Mouse (Mus musculus): ENCODE results near the gene Col5a1.

The Col5a1 gene

GRCm38 (mm10) chr2:27919309-27919850, 33.2 kb downstream of the Col5a1 start:
- DNase-seq (ENCODE audit: low spot score) = no peak

DNA sequence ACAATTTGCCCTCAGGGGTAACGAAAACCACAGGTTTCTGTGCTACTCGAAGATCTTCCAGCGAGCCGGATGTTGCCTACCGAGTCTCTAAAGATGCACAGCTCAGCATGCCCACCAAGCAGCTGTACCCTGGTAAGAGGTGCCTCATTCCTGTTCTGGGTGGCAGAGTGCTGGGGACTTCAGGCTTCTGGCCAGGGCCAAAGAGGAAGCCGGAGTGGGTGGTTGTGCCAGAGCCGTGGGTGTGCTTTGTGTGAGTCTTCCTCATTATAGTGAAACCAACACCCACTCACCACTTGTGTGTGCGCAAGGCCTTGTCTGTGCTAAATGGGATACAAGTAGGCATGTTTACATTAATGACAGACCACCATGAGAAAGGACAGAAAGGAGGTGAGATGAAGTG, 35.8 kb downstream of the Col5a1 start:
- DNase-seq (ENCODE audit: low spot score) = no peak

DNA sequence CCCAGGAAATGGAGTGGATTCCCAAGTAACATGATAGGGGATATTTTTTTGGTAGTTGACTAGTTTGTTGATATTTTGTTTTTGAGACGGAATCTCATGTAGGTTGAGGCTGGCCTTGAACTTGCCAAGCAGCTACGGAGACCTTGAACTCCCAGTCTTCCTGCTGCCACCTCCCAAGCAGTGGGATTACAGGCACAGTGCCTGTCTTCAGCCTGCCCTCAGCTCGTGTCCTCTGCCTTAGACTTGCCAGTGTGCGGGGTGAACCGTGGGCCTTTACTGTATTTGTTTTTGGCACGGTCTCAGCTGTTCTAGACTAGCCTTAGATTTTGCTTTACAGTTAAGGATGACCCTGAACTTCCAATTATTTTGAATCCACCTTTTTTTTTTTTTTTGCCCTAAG, 37.5 kb downstream of the Col5a1 start:
- DNase-seq (ENCODE audit: low spot score) = no peak

DNA sequence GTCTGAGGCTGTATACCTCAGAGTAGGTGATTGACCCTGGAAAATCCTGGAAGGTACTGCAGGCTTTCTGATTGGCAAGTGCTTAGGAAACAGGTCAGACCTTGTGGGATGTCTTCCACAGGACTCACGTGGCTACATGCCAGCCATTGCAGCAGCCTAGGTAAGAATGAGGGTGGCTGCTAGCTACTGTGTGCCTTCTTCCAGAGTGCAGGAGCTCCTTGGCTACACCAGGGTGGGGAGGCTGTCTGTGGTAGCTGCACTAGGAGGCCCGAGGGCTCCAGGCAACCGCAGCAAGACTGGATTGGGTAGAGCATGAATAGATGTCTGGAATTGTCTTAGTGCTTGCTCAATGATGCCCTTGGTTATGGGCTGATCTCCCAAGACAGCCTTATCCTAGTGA, 38.2 kb downstream of the Col5a1 start:
- DNase-seq (ENCODE audit: low spot score) = no peak

- DNase-seq (ENCODE audit: low spot score) = peak; percentile 58
Measured at GRCm38 (mm10) chr2:27926478-27927165, 40.4 kb downstream of the Col5a1 start.

DNA sequence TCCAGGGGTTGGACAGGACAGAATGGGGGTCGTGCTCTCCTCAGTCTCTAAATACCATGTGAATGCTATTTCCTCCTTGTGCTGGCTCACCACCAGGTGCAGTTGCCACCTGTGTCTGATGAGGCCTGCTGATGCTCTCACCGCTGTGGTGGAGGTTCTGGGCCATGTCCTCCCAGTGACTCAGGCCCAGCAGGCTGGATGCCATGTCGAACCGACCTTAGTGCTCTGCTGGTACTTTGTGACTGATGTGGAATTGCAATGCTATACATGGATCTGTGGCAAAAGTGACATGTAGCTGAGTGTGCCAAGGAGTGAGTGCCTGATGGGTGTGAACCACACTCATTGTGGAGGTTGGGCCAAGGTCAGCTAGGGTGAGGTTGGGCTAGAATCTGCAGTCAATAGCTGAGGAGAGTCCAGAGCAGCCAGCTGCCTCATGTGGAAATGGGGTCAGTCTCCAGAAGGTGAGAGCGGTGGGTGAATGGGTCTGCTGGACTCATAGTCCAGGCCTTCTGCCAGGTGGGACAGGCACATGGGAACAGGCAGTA, 44.3 kb downstream of the Col5a1 start:
- no peak for DNase-seq (ENCODE audit: low spot score)

DNA sequence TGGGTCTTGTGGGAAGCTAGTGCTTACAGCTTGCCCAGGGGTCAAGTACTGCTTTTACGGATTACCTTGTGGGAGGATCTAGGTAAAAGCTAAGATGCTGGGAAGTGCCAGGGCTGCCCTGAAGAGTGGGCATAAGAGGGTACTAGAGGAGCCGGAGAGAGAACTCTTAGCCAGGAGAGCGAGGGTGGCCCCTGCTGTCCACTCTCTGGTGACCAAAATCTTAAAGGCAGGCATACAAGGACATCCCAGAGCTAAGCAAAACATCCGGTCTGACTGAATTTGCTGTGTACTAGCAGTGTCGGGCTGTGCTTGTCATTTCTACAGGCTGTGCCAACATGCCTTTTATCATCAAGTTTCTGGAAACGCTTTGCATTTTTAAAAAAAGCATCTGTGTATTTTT, 44.9 kb downstream of the Col5a1 start:
- DNase-seq (ENCODE audit: low spot score) = no peak

DNA sequence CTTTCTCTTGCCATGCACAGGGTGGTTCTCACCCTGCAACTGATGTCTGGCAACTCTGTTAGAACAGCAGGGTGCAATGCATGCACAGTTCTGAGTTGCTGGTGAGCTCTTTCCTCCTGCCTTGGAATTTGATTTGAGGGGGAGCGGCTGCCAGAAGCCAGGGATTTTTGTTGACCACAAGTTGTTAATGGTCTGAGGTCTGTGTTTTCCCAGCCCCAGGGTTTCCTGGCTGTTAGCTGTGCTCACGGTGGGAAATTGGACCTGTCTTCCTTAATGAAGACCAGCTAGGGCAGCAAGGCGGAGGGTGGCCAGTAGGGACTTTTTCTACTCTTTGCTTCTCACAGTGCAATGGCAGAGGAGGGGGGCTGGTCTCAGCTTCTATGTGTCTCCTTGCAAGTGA, 45.7 kb downstream of the Col5a1 start:
- peak; percentile 11 for DNase-seq (ENCODE audit: low spot score)

DNA sequence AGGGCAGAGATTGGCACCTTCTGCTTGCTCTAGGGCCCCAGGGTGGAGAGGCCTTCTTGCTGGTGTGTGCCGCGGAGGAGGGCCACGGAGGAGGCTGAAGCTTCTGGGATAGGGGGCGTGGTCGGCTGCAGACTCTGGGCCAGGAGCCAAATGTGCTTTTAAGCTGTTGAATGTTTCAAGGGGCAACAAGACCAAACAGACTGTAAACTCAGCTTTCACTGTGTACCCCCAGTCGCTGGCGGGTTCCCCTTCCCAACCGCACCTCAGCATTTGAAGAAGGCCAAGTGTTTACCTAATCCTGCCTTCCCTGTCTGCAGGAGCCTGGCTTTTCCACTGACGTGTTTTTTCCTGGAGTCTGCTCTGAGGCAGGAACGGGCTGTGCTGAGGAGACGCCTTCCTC, 48.0 kb downstream of the Col5a1 start:
- DNase-seq (ENCODE audit: low spot score) = peak; percentile 26

GRCm38 (mm10) chr2:27934831-27935230, 48.6 kb downstream of the Col5a1 start:
- no peak for DNase-seq (ENCODE audit: low spot score)

GRCm38 (mm10) chr2:27935441-27935840, 49.2 kb downstream of the Col5a1 start:
- DNase-seq (ENCODE audit: low spot score) = no peak

DNA sequence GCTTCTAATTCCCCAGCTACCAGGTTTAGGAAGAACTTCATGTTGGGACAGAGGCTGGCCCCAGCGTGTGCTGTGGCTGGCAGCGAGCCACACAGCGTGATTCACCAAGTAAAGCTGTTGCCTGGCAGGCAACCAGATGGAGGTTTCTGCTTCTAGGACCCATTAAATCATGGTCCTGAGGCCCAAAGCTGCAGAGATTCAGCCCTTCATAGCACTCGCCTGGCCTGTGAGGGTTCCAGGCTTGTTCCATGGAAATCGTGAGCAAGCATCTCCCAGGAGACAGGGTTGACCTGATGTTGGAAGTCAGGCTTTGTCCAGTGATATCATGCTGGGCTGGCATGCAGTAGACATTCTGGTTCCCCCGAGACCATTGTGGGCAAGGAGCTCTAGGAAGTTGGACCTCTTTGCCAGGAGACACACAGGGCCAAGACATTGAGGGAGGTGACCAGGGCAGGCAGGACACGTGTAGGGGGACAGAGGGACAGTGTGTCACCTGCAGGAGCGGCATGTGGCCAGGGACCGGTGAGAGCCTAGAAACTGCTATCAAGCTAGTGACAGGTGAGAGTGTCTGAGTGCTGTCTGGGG, 50.5 kb downstream of the Col5a1 start:
- peak; percentile 74 for DNase-seq (ENCODE audit: low spot score)

DNA sequence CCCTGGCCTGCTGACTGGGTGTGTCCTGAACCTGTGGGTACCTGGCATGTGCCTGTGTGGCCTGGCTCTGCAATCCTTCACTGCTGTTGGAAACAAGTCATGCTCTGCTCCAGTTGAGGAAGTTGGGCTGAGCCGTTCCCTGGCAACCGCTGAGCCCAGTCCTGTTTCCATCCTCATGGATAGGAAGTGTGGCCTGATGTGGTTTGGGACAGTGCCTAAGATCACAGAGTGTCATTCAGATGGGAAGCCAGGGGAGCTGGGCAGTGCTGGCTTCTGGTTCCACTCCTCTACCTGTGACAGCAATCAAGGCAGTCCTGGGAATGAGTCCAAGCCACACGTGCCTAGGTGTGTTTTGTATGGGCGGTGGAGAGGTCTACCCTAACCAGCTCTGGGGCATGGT, 53.2 kb downstream of the Col5a1 start:
- no peak for DNase-seq (ENCODE audit: low spot score)

DNA sequence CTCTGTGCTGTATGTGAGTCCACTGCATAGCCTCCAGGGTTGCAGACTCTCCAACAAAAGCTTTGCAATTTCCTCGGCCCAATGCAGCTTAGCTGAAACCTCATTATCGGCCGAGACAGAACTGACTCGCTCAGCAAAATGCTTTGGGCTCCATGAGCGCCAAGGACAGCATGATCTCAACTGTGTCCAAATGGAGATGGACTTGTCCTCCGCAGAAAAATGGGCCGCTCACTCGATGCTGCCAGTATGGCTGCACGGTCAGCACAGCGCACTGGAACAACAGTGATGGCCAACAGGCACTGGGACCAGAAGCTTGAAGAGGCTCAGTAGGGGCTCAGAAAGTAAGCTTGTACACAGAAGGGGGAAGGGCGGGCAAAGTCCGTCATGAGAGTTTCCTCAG, 53.9 kb downstream of the Col5a1 start:
- no peak for DNase-seq (ENCODE audit: low spot score)

DNA sequence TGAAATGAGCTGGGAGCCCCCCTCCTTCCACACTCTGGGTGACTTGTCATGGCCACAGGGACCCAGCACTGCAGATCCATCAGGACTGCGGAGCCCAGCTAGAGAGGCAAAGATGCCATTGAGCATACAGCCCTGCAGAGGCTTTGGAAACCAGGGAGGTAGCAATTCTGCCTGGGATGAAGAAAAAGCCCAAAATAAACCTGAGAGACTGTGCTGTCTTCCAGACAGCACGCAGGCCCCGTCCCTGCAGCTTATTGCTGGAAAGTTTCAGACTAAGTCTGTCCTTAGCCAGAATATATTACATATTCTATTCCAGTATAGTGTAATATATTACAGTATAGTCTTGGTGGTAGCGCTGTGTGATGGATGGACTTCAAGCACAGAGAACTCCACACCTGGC, 61.0 kb downstream of the Col5a1 start:
- DNase-seq (ENCODE audit: low spot score) = no peak

DNA sequence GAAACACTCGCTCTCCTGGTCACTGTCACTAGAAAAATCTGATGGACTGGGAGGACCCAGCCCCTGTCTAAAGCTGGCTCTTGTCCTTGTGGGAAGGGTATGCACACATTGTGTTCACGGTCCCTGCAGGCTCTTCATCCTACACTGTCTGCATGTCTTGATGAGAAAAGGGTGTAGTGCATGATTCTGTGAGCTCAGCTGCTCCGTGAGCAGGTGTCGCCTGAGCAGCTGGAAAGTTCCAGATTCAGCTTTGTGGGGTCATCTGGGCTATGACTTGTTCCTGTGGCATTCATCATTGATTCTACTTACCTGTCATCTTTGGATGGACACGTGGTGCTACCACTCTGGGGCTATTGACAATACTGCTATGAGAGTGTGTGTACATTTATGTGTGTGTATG, 61.7 kb downstream of the Col5a1 start:
- DNase-seq (ENCODE audit: low spot score) = no peak

GRCm38 (mm10) chr2:27953866-27954265, 67.6 kb downstream of the Col5a1 start:
- DNase-seq (ENCODE audit: low spot score) = no peak

GRCm38 (mm10) chr2:27954924-27955323, 68.7 kb downstream of the Col5a1 start:
- DNase-seq (ENCODE audit: low spot score) = peak; percentile 16

- DNase-seq (ENCODE audit: low spot score) = no peak
Measured at GRCm38 (mm10) chr2:27956751-27957150, 70.5 kb downstream of the Col5a1 start.

DNA sequence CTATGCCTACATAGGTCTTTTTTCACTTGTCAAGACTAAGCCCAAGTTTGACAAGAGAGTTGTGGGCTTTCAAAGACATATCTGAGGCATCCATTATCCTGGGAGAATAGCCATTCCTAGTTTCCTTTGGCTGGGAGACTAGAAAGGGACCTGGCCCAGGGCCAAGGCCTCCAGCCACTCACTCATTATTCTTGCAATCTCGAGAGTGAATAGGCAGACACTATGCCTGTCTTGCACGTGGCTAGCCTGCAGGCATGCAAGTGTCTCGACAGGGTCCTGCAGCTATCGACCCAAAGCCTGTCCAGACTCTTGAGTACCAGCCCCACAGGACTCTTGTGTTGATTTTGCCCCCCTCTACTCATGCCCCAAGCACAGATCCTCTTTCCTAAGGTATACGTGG, 71.0 kb downstream of the Col5a1 start:
- DNase-seq (ENCODE audit: low spot score) = peak; percentile 9

GRCm38 (mm10) chr2:27959275-27959674, 73.0 kb downstream of the Col5a1 start:
- no peak for DNase-seq (ENCODE audit: low spot score)

GRCm38 (mm10) chr2:27961190-27961589, 75.0 kb downstream of the Col5a1 start:
- DNase-seq (ENCODE audit: low spot score) = no peak

- DNase-seq (ENCODE audit: low spot score) = no peak
Measured at GRCm38 (mm10) chr2:27962406-27962805, 76.2 kb downstream of the Col5a1 start.

DNA sequence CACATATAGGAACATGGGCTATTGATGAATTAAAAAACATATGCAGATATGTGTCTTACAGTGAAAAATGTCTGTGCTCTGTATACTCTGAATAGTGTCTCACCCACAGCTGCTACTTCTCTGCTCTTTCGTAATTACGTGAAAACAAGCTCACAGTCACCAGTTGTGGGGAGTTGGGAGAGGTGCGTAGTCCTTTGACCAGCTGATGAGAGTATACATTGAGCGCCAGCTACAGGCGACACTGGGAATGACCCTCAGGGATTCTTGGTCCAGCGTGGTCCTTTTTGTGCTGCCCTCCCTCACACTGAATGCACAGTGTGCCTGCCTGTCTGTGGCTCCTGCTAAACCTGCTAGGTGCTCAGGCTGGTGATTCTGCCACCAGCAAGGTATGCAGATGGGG, 82.9 kb downstream of the Col5a1 start:
- peak; percentile 7 for DNase-seq (ENCODE audit: low spot score)
